Mouse (Mus musculus) bone marrow macrophage, adult 2 months (primary cell): ENCODE results near the gene Hnrnpu.

ENCODE experiments used
- CTCF ChIP-seq: IDR thresholded peaks from 2 replicates; pipeline ENCODE4 v1.5.1; 2012; ENCODE audit warnings: low read depth, mild to moderate bottlenecking, low read length, moderate library complexity
- POLR2A ChIP-seq: IDR thresholded peaks from 2 replicates; pipeline ENCODE4 v1.6.1; 2012; ENCODE audit warnings: mild to moderate bottlenecking, low read depth, low read length, borderline replicate concordance

GRCm38 (mm10) chr1:178283946-178284720, 53.5 kb downstream of the Hnrnpu start:
- no peak for TF ChIP-seq CTCF
- TF ChIP-seq POLR2A = no peak
